Mouse (Mus musculus): Measurements from ENCODE around the gene RPS10-NUDT3. TPM values are rescaled to one million over a fixed set of nuclear protein-coding genes. Genes with fewer than 3 reads are reported as not detected.

RPS10-NUDT3 gene
- polyA plus RNA-seq (2015; fragmentation: Nextera tagmentation; extraction: Ambion mirVana), result not detected in 2 replicates

DNA sequence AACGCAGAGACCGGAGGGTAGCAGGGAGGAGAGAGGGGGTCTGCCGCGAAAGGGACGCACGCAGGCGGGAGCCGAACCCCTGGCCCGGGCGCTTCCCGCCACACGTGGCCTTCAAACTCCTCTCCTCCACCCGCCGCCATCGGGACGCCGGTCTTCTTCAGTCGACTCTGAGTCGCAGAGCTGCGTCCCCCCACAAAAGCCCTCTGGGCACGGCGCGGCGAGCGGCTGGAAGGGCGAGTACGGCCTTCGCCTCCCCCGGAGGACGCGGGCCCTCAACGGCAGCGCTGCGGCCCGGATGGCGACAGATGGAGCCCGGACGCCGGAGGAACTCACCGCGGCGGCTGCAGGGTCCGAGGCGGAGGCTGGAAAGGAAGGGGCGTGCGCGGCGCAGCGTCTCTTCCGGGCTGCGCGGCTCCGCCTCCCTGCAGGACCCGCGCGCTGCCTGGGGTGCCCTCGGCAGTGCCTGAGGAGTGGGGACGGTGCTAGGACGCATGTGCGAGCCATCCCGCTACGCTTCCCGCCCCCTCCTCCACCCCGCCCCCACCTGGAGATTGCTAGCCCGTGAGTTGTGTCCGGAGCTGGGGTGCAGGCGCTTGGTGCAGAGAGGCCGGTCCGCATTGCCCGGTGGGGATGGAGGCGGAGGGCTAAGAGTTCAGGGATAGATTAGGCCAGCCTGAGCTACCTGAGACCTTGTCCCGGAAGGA is at the start of gene RPS10-NUDT3:
Gene RPS10-NUDT3, minus strand, starts transcription at position 352 of the 704 bp plus-strand sequence.
- Histone ChIP-seq H3K4me3 (ENCODE audit: low read length) (peak within 1 kb of the TSS; percentile 96), H3K4me2 (ENCODE audit: low read depth, low read length) (peak within 1 kb of the TSS; percentile 95), H3K27ac (ENCODE audit: low read length) (peak within 1 kb of the TSS; percentile 80), H3K9me3 (replicated peaks; ENCODE audit: control insufficient read depth, low read length) (no peaks in the 10 kb centered on the region), H3K36me3 (ENCODE audit: control insufficient read depth, insufficient read depth) (peaks cover 22% of the 10 kb centered on the region), H3K27me3 (ENCODE audit: control insufficient read depth, insufficient read depth, low read length) (no peaks in the 10 kb centered on the region), H3K4me1 (ENCODE audit: control insufficient read depth, insufficient read depth, low read length) (peaks cover 25% of the 10 kb centered on the region), H3K9ac (ENCODE audit: low read length) (peak within 1 kb of the TSS; percentile 97)
- peak; percentile 96 for ATAC-seq (replicated peaks; ENCODE audit: extremely low read depth, insufficient read depth, low FRiP score)
- WGBS, result under 1% methylated on average over 69 of the region's 72 CpGs

- Histone ChIP-seq H3K36me3 (ENCODE audit: control insufficient read depth, insufficient read depth) (no peaks in the 10 kb centered on the region), H3K4me1 (ENCODE audit: control insufficient read depth, insufficient read depth, low read length) (peaks cover 2% of the 10 kb centered on the region; the same call in 1 of the 2 replicates), H3K9ac (ENCODE audit: low read length) (no peak overlapping the region), H3K9me3 (replicated peaks; ENCODE audit: control insufficient read depth, low read length) (no peaks in the 10 kb centered on the region), H3K4me3 (ENCODE audit: low read length) (no peak overlapping the region), H3K27me3 (ENCODE audit: control insufficient read depth, insufficient read depth, low read length) (peaks cover 15% of the 10 kb centered on the region), H3K27ac (ENCODE audit: low read length) (no peak overlapping the region), H3K4me2 (ENCODE audit: low read depth, low read length) (no peak overlapping the region)
- 41% methylated on average over 11 of the region's 11 CpGs for WGBS
- no peak for ATAC-seq (replicated peaks; ENCODE audit: extremely low read depth, insufficient read depth, low FRiP score)
Measured at GRCm38 (mm10) chr17:27678924-27679813, 44.1 kb upstream of the RPS10-NUDT3 start.

DNA sequence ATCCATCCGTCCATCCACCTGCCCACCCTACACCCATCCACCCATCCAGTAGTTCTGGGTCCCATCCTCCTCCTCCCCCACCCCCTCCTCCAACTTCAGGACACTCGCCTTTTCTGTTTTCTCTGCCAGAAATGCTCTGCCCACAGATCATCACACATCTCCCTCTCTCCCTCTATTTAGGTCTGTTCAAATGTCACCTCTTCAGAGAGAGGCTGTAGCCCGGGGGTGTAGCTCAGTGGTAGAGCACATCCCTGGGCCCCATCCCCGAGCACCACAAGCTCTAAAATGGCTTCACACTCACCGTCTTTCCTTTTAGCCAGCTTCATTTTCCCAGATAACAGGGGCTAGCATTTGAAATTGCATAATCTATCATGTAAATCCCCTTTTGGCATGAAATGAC is 42.7 kb upstream of the RPS10-NUDT3 start:
- H3K27me3 ChIP-seq (ENCODE audit: control insufficient read depth, insufficient read depth, low read length), result peaks cover 1% of the 10 kb centered on the region
- H3K4me2 ChIP-seq (ENCODE audit: low read depth, low read length), result no peak overlapping the region
- H3K4me1 ChIP-seq (ENCODE audit: control insufficient read depth, insufficient read depth, low read length), result peaks cover 2% of the 10 kb centered on the region; the same call in 1 of the 2 replicates
- WGBS, result 81% methylated on average over 5 of the region's 5 CpGs
- no peak overlapping the region for H3K4me3 ChIP-seq (ENCODE audit: low read length)
- H3K9ac ChIP-seq (ENCODE audit: low read length), result no peak overlapping the region
- H3K9me3 ChIP-seq (replicated peaks; ENCODE audit: control insufficient read depth, low read length), result no peaks in the 10 kb centered on the region
- H3K36me3 ChIP-seq (ENCODE audit: control insufficient read depth, insufficient read depth), result no peaks in the 10 kb centered on the region
- ATAC-seq (replicated peaks; ENCODE audit: extremely low read depth, insufficient read depth, low FRiP score), result no peak
- H3K27ac ChIP-seq (ENCODE audit: low read length), result no peak overlapping the region

DNA sequence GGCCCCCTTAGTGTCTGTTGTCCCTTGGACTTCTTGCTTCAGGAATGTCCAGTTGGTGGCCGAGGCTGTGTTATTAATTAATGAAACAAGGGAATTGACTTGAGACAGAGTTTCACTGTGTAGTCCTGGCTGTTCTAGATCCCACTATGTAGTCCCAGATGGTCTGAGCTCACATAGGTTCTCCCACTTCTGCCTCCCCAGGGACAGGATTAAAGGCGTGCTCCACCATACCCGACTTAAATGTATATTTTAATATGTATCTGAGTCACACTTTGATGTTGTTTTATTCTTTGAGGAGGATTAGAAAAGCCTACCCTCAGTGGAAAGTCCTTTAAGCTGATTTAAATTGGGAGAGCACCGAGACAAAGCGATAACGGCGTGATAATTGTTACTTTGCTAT is 41.2 kb upstream of the RPS10-NUDT3 start:
- H3K9me3 ChIP-seq (replicated peaks; ENCODE audit: control insufficient read depth, low read length), result 0 out of 2 replicates have a peak, but pooled peaks cover 2% of the 10 kb centered on the region
- H3K27ac ChIP-seq (ENCODE audit: low read length), result no peak overlapping the region
- no peaks in the 10 kb centered on the region for H3K36me3 ChIP-seq (ENCODE audit: control insufficient read depth, insufficient read depth)
- H3K27me3 ChIP-seq (ENCODE audit: control insufficient read depth, insufficient read depth, low read length), result no peaks in the 10 kb centered on the region
- no peak for ATAC-seq (replicated peaks; ENCODE audit: extremely low read depth, insufficient read depth, low FRiP score)
- whole genome bisulfite sequencing, result 46% methylated on average over 7 of the region's 7 CpGs
- no peak overlapping the region for H3K9ac ChIP-seq (ENCODE audit: low read length)
- H3K4me3 ChIP-seq (ENCODE audit: low read length), result no peak overlapping the region
- no peak overlapping the region for H3K4me2 ChIP-seq (ENCODE audit: low read depth, low read length)
- H3K4me1 ChIP-seq (ENCODE audit: control insufficient read depth, insufficient read depth, low read length), result peaks cover 2% of the 10 kb centered on the region; the same call in 1 of the 2 replicates

DNA sequence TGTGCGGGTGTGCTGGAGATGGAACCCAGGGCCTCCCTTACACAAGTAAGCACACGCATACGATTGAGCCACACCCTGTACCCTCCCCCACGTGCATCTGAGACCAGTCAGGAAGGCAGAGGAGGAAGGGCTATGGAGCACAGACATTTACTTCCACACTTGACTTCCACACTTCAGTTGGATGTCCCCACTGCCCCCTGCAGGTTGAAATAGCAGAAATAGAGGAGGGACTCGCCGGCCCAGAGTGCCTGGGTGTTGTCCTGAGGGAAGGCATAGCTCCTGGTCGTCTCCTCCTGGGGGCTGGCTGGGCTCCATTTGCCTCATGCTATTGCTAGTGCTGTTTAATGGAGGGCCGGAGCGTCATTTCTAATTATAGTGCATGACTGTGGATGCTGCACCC is 40.4 kb upstream of the RPS10-NUDT3 start:
- Histone ChIP-seq H3K4me2 (ENCODE audit: low read depth, low read length) (no peak overlapping the region), H3K4me1 (ENCODE audit: control insufficient read depth, insufficient read depth, low read length) (peaks cover 2% of the 10 kb centered on the region; the same call in 1 of the 2 replicates), H3K27ac (ENCODE audit: low read length) (no peak overlapping the region), H3K27me3 (ENCODE audit: control insufficient read depth, insufficient read depth, low read length) (no peaks in the 10 kb centered on the region), H3K36me3 (ENCODE audit: control insufficient read depth, insufficient read depth) (no peaks in the 10 kb centered on the region), H3K4me3 (ENCODE audit: low read length) (no peak overlapping the region), H3K9me3 (replicated peaks; ENCODE audit: control insufficient read depth, low read length) (0 out of 2 replicates have a peak, but pooled peaks cover 2% of the 10 kb centered on the region), H3K9ac (ENCODE audit: low read length) (no peak overlapping the region)
- 52% methylated on average over 9 of the region's 9 CpGs for WGBS
- ATAC-seq (replicated peaks; ENCODE audit: extremely low read depth, insufficient read depth, low FRiP score), result no peak

DNA sequence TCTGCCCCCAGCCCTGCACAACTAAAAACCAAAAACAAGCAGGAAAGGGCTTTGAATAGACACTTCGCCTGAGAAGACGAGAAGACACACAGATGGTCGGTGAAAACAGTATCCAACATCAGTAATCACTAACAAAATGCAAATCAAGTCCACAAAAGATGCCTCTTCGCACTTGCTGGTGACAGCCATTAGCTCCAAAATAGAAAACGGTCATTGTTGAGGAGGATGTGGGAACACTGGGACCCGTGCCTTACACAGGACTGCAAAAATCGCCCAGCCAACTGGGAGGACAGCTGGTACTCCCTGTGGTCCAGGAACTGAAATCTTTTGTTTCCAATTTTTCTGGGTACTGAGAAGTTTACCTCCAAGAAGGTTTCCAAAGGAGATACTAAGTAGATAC is 38.9 kb upstream of the RPS10-NUDT3 start:
- H3K36me3 ChIP-seq (ENCODE audit: control insufficient read depth, insufficient read depth), result no peaks in the 10 kb centered on the region
- no peak for ATAC-seq (replicated peaks; ENCODE audit: extremely low read depth, insufficient read depth, low FRiP score)
- no peak overlapping the region for H3K4me3 ChIP-seq (ENCODE audit: low read length)
- no peaks in the 10 kb centered on the region for H3K27me3 ChIP-seq (ENCODE audit: control insufficient read depth, insufficient read depth, low read length)
- H3K9ac ChIP-seq (ENCODE audit: low read length), result no peak overlapping the region
- WGBS, result 84% methylated on average over 7 of the region's 7 CpGs
- H3K27ac ChIP-seq (ENCODE audit: low read length), result no peak overlapping the region
- no peak overlapping the region for H3K4me2 ChIP-seq (ENCODE audit: low read depth, low read length)
- 0 out of 2 replicates have a peak, but pooled peaks cover 2% of the 10 kb centered on the region for H3K9me3 ChIP-seq (replicated peaks; ENCODE audit: control insufficient read depth, low read length)
- peaks cover 2% of the 10 kb centered on the region; the same call in 1 of the 2 replicates for H3K4me1 ChIP-seq (ENCODE audit: control insufficient read depth, insufficient read depth, low read length)

- ATAC-seq (replicated peaks; ENCODE audit: extremely low read depth, insufficient read depth, low FRiP score), result no peak
- 68% methylated on average over 6 of the region's 6 CpGs for WGBS
- no peaks in the 10 kb centered on the region for H3K27me3 ChIP-seq (ENCODE audit: control insufficient read depth, insufficient read depth, low read length)
- H3K36me3 ChIP-seq (ENCODE audit: control insufficient read depth, insufficient read depth), result no peaks in the 10 kb centered on the region
- no peak overlapping the region for H3K4me3 ChIP-seq (ENCODE audit: low read length)
- H3K9ac ChIP-seq (ENCODE audit: low read length), result no peak overlapping the region
- no peak overlapping the region for H3K4me2 ChIP-seq (ENCODE audit: low read depth, low read length)
- peaks cover 2% of the 10 kb centered on the region; the same call in 1 of the 2 replicates for H3K4me1 ChIP-seq (ENCODE audit: control insufficient read depth, insufficient read depth, low read length)
- H3K9me3 ChIP-seq (replicated peaks; ENCODE audit: control insufficient read depth, low read length), result 0 out of 2 replicates have a peak, but pooled peaks cover 2% of the 10 kb centered on the region
- no peak overlapping the region for H3K27ac ChIP-seq (ENCODE audit: low read length)
Measured at GRCm38 (mm10) chr17:27671720-27672119, 36.7 kb upstream of the RPS10-NUDT3 start.

GRCm38 (mm10) chr17:27658767-27659166 is 23.7 kb upstream of the RPS10-NUDT3 start:
- Histone ChIP-seq H3K4me2 (ENCODE audit: low read depth, low read length) (no peak overlapping the region), H3K27me3 (ENCODE audit: control insufficient read depth, insufficient read depth, low read length) (peaks cover 28% of the 10 kb centered on the region), H3K27ac (ENCODE audit: low read length) (no peak overlapping the region), H3K4me3 (ENCODE audit: low read length) (no peak overlapping the region), H3K4me1 (ENCODE audit: control insufficient read depth, insufficient read depth, low read length) (peaks cover 10% of the 10 kb centered on the region), H3K9me3 (replicated peaks; ENCODE audit: control insufficient read depth, low read length) (no peaks in the 10 kb centered on the region; the same call in 1 of the 2 replicates), H3K9ac (ENCODE audit: low read length) (no peak overlapping the region), H3K36me3 (ENCODE audit: control insufficient read depth, insufficient read depth) (no peaks in the 10 kb centered on the region)
- 66% methylated on average over 7 of the region's 7 CpGs for WGBS
- no peak for ATAC-seq (replicated peaks; ENCODE audit: extremely low read depth, insufficient read depth, low FRiP score)
